Mouse (Mus musculus) forebrain, embryonic 12.5 days (tissue): Measurements from ENCODE around the gene Smim12. TPM values are rescaled to one million over a fixed set of nuclear protein-coding genes. Genes with fewer than 3 reads are reported as not detected.

Source experiments
- ATAC-seq: fragments of 200-750 bp; cut with Nextera tagmentation; 2 replicates; pipeline ENCODE4 v1.8.0; 2017; ENCODE audit warnings: moderate TSS enrichment; ENCODE audit not compliant: low FRiP score
- H3K27ac ChIP-seq: fragments of 300-500 bp; sonication (generic); 2 replicates; pipeline ENCODE4 v1.5.1; 2016; ENCODE audit warnings: mild to moderate bottlenecking
- H3K27me3 ChIP-seq: fragments of 300-500 bp; sonication (generic); 2 replicates; pipeline ENCODE4 v1.6.1; 2016; ENCODE audit warnings: mild to moderate bottlenecking
- H3K36me3 ChIP-seq: fragments of 300-500 bp; sonication (generic); replicated peaks from 2 replicates; pipeline ENCODE4 v1.6.1; 2016; ENCODE audit warnings: mild to moderate bottlenecking
- H3K4me1 ChIP-seq: fragments of 300-500 bp; sonication (generic); 2 replicates; pipeline ENCODE4 v1.6.1; 2016
- H3K4me2 ChIP-seq: fragments of 300-500 bp; sonication (generic); 2 replicates; pipeline ENCODE4 v1.6.1; 2016; ENCODE audit warnings: mild to moderate bottlenecking, moderate library complexity
- H3K4me3 ChIP-seq: fragments of 300-500 bp; sonication (generic); replicated peaks from 2 replicates; pipeline ENCODE4 v1.5.1; 2016; ENCODE audit warnings: mild to moderate bottlenecking
- H3K9ac ChIP-seq: fragments of 300-500 bp; sonication (generic); 2 replicates; pipeline ENCODE4 v1.6.1; 2016; ENCODE audit warnings: mild to moderate bottlenecking
- H3K9me3 ChIP-seq: fragments of 300-500 bp; sonication (generic); 2 replicates; pipeline ENCODE4 v1.6.1; 2016
- WGBS: fragments of 180-500 bp; shearing (Covaris S2); methylation state at CpG from one replicate; pipeline ENCODE4 v1.1.7; 2016; 5-methylcytosine and 5-hydroxymethylcytosine counted together
- polyA plus RNA-seq: library from polyadenylated mRNA; unstranded; fragments of >200 nt; fragmentation: Nextera tagmentation; extraction: Ambion mirVana; gene quantifications from 2 replicates; pipeline ENCODE4 v1.2.1, GENCODE M21; 2016

Smim12 gene
- polyA plus RNA-seq, 1 experiment from 2014 or later, result 44.2 TPM

- Histone ChIP-seq H3K9me3 (no peaks in the 10 kb centered on the region), H3K27ac (no peak overlapping the region), H3K36me3 (peaks cover 12% of the 10 kb centered on the region), H3K4me1 (peaks cover 16% of the 10 kb centered on the region), H3K4me3 (no peak overlapping the region), H3K4me2 (no peak overlapping the region), H3K27me3 (peaks cover 18% of the 10 kb centered on the region), H3K9ac (no peak overlapping the region)
- no peak for ATAC-seq
- WGBS, result 65% methylated on average over 6 of the region's 6 CpGs
These were observed 888 bp upstream of the Smim12 start for GRCm38 (mm10) chr4:127242696-127243095.

GRCm38 (mm10) chr4:127243953-127244352 lies 369 bp downstream of the Smim12 start:
- H3K4me1 ChIP-seq, result peaks cover 16% of the 10 kb centered on the region
- peak overlapping the region; percentile 97 for H3K4me2 ChIP-seq
- no peak overlapping the region for H3K27ac ChIP-seq
- H3K36me3 ChIP-seq, result peaks cover 22% of the 10 kb centered on the region
- no peak; the same call in none of the 2 replicates for ATAC-seq
- H3K9ac ChIP-seq, result peak overlapping the region; percentile 93
- peak overlapping the region; percentile 96 for H3K4me3 ChIP-seq
- no peaks in the 10 kb centered on the region for H3K9me3 ChIP-seq
- under 1% methylated on average over 26 of the region's 26 CpGs for WGBS
- H3K27me3 ChIP-seq, result peaks cover 8% of the 10 kb centered on the region; the same call in 1 of the 2 replicates

- Histone ChIP-seq H3K27me3 (no peaks in the 10 kb centered on the region), H3K9ac (no peak overlapping the region), H3K36me3 (peaks cover 26% of the 10 kb centered on the region), H3K4me3 (no peak overlapping the region), H3K4me2 (no peak overlapping the region), H3K9me3 (no peaks in the 10 kb centered on the region), H3K4me1 (peaks cover 7% of the 10 kb centered on the region), H3K27ac (no peak overlapping the region)
- 3% methylated on average over 5 of the region's 5 CpGs for WGBS
- ATAC-seq, result peak; percentile 88
These were observed 6.2 kb downstream of the Smim12 start for GRCm38 (mm10) chr4:127249701-127250349.

DNA sequence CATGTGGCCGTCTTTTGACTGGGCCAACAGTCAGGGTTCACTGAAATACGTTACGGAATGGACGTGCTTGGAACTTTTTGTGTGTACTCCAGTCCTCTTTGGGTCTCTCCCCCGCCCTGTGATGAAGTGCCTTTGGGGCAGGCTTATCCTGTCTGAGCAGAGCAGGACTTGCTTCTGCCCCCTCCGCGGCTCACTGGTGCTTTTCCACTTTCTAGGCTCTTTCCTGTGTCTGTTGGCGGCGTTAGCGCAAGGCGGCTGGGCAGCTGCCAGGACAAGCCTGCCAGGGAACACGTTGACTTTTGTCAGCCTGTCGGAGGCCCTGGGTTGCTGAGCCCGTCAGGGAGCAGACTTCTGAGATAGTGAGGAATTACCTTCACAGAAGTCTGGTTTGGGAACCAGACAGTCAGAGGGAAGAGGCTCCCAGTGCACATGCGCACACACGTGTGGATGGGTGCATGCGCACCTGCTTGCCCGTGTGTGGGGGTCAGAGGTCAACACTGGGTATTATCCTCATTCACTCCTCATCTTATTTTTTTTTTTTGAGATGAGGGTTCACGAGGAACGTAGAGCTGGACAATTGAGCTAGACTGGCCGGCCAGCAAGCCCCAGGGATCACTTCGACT lies 8.5 kb downstream of the Smim12 start:
- WGBS, result 66% methylated on average over 22 of the region's 22 CpGs
- H3K27me3 ChIP-seq, result no peaks in the 10 kb centered on the region
- no peak overlapping the region for H3K27ac ChIP-seq
- H3K9me3 ChIP-seq, result no peaks in the 10 kb centered on the region
- H3K4me2 ChIP-seq, result no peak overlapping the region
- H3K9ac ChIP-seq, result no peak overlapping the region
- no peak for ATAC-seq
- no peaks in the 10 kb centered on the region for H3K4me1 ChIP-seq
- H3K4me3 ChIP-seq, result no peak overlapping the region
- H3K36me3 ChIP-seq, result peaks cover 21% of the 10 kb centered on the region

- ATAC-seq, result no peak
- H3K27me3 ChIP-seq, result no peaks in the 10 kb centered on the region
- H3K4me3 ChIP-seq, result no peak overlapping the region
- no peaks in the 10 kb centered on the region for H3K4me1 ChIP-seq
- 65% methylated on average over 5 of the region's 5 CpGs for WGBS
- no peak overlapping the region for H3K27ac ChIP-seq
- H3K36me3 ChIP-seq, result no peaks in the 10 kb centered on the region
- H3K9me3 ChIP-seq, result no peaks in the 10 kb centered on the region
- no peak overlapping the region for H3K9ac ChIP-seq
- no peak overlapping the region for H3K4me2 ChIP-seq
These were observed 13.2 kb downstream of the Smim12 start for GRCm38 (mm10) chr4:127256739-127257138.

- H3K4me3 ChIP-seq, result no peak overlapping the region
- H3K27me3 ChIP-seq, result no peaks in the 10 kb centered on the region
- H3K27ac ChIP-seq, result no peak overlapping the region
- ATAC-seq, result no peak
- no peaks in the 10 kb centered on the region for H3K9me3 ChIP-seq
- H3K4me2 ChIP-seq, result no peak overlapping the region
- H3K4me1 ChIP-seq, result no peaks in the 10 kb centered on the region
- H3K9ac ChIP-seq, result no peak overlapping the region
- H3K36me3 ChIP-seq, result no peaks in the 10 kb centered on the region
- WGBS, result 73% methylated on average over 12 of the region's 12 CpGs
These were observed 14.8 kb downstream of the Smim12 start for GRCm38 (mm10) chr4:127258186-127258897.

DNA sequence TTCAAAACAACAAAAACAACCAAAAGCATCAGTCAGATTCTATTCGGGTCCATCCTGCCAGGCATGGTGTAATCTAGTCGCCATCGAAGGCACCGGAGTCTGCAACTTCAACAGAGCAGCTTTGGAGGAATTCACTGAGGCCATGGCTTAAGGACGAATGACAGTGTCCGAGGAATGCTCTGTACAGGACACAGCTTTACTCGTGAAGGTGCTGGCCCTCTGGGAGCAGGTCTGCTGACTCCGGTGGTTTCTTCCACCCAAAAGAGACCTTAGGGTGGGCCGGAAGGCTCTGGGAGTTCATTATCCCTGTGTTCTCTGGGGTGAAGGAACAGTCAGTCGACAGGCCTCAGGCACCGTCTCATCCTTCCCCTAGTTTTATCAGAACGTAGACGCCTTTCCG lies 18.0 kb downstream of the Smim12 start:
- Histone ChIP-seq H3K4me2 (no peak overlapping the region), H3K36me3 (no peaks in the 10 kb centered on the region), H3K27ac (no peak overlapping the region), H3K4me1 (peaks cover 7% of the 10 kb centered on the region; the same call in 1 of the 2 replicates), H3K27me3 (no peaks in the 10 kb centered on the region), H3K4me3 (no peak overlapping the region), H3K9ac (no peak overlapping the region), H3K9me3 (no peaks in the 10 kb centered on the region)
- ATAC-seq, result no peak
- WGBS, result 92% methylated on average over 14 of the region's 14 CpGs

GRCm38 (mm10) chr4:127263438-127264182 lies 20.0 kb downstream of the Smim12 start:
- Histone ChIP-seq H3K27me3 (no peaks in the 10 kb centered on the region), H3K4me3 (no peak overlapping the region), H3K9me3 (no peaks in the 10 kb centered on the region), H3K27ac (no peak overlapping the region), H3K4me1 (peaks cover 7% of the 10 kb centered on the region; the same call in 1 of the 2 replicates), H3K4me2 (no peak overlapping the region), H3K36me3 (no peaks in the 10 kb centered on the region), H3K9ac (no peak overlapping the region)
- ATAC-seq, result no peak
- 68% methylated on average over 19 of the region's 19 CpGs for WGBS

- 68% methylated on average over 5 of the region's 5 CpGs for WGBS
- Histone ChIP-seq H3K27ac (no peak overlapping the region), H3K4me3 (no peak overlapping the region)
These were observed 20.6 kb downstream of the Smim12 start for GRCm38 (mm10) chr4:127264183-127264554.

DNA sequence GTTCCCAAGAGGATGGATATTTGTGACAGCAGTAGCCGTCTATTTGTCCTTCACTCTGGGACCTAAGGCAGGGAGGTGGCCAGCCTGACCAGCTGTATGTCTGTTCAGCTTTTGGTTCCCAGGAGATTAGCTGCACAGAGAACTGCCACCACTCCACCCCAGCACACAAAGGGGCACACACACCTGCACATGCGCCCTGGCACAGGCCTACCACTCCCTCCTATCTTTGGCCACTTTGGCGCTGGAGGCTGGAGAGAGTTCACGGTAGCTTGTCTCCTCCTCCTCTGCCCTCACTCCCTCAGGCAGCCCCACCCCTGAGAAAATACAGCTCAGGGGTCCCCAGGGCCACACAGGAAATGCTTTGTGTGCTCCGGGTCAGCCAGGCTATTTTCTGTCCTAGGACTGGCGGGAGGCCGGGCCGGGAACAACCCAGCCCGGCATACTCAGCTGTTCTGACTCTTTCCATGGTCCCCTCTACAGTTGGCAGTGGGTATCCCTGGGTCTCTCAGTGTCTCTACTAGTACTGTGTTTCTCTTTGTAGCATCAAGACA lies 34.9 kb downstream of the Smim12 start:
- Histone ChIP-seq H3K4me1 (0 out of 2 replicates have a peak, but pooled peaks cover 2% of the 10 kb centered on the region), H3K4me3 (no peak overlapping the region), H3K27me3 (no peaks in the 10 kb centered on the region), H3K9me3 (no peaks in the 10 kb centered on the region), H3K4me2 (no peak overlapping the region), H3K27ac (no peak overlapping the region), H3K9ac (no peak overlapping the region), H3K36me3 (no peaks in the 10 kb centered on the region)
- no peak for ATAC-seq
- WGBS, result 66% methylated on average over 9 of the region's 9 CpGs

More at GRCm38 (mm10) chr4:127264183-127264554, 20.6 kb downstream of the Smim12 start:
- Histone ChIP-seq H3K4me1 (peaks cover 7% of the 10 kb centered on the region; the same call in 1 of the 2 replicates), H3K9ac (no peak overlapping the region), H3K9me3 (no peaks in the 10 kb centered on the region), H3K27me3 (no peaks in the 10 kb centered on the region), H3K4me2 (no peak overlapping the region), H3K36me3 (no peaks in the 10 kb centered on the region)
- no peak for ATAC-seq

DNA sequence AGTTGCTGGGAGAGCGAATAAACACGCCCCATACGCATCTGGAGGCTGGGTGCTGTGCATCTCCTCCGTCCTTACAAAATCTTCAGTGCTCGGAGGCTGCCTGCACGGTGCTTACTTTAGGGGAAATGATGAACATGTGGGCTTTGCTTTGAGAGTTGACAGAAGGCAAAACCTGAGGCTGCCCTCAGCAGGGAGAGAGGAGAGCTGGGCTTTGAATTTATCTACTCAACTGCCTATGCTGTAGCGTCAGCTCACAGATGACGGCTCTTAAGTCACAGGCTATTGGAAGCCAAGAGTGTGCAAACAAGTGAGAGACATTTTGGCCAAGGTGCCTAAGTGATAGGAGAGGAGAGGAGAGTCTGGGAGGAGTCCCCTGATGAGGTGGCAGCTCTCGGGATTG lies 35.7 kb downstream of the Smim12 start:
- no peak for ATAC-seq
- Histone ChIP-seq H3K9me3 (no peaks in the 10 kb centered on the region), H3K4me3 (no peak overlapping the region), H3K36me3 (no peaks in the 10 kb centered on the region), H3K27me3 (no peaks in the 10 kb centered on the region), H3K27ac (no peak overlapping the region), H3K9ac (no peak overlapping the region), H3K4me2 (no peak overlapping the region), H3K4me1 (0 out of 2 replicates have a peak, but pooled peaks cover 2% of the 10 kb centered on the region)
- 82% methylated on average over 9 of the region's 9 CpGs for WGBS

GRCm38 (mm10) chr4:127286907-127287306 lies 43.3 kb downstream of the Smim12 start:
- 82% methylated on average over 4 of the region's 4 CpGs for WGBS
- no peaks in the 10 kb centered on the region for H3K4me1 ChIP-seq
- H3K4me2 ChIP-seq, result no peak overlapping the region
- H3K9me3 ChIP-seq, result no peaks in the 10 kb centered on the region
- no peaks in the 10 kb centered on the region for H3K27me3 ChIP-seq
- ATAC-seq, result no peak
- no peak overlapping the region for H3K4me3 ChIP-seq
- H3K36me3 ChIP-seq, result no peaks in the 10 kb centered on the region
- H3K27ac ChIP-seq, result no peak overlapping the region
- no peak overlapping the region for H3K9ac ChIP-seq
